Mouse (Mus musculus): ENCODE data around the gene Lef1.

DNA sequence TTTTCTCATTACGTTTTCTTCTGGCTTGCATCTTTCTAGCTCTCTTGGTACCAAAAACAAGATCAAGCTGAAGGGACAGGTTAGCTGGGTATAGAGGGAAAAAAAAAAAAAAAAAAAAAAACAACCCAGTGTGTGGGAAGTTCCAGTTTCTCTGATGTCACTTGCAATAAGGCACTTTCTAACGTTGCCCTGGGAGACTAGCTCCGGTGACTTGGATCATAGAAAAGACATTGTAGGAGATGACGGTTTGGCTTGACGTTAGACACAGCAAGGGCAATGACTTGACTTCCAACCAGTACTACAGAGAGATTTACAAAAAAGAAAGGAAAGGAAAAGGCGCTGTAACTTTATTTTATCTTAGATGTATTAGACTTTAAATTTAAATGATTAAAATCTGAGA is 13.2 kb downstream of the Lef1 start:
- TF ChIP-seq CTCF (IDR thresholded peaks at IDR 0.05; ENCODE audit: control insufficient read depth, insufficient read depth, low read length) (no peak), POLR2A (IDR thresholded peaks at IDR 0.05; ENCODE audit: borderline replicate concordance, control insufficient read depth, low read depth, low read length) (no peak)
